Comparison of ENCODE assay signal across 22 mouse cellular contexts in the genomic region with DNA sequence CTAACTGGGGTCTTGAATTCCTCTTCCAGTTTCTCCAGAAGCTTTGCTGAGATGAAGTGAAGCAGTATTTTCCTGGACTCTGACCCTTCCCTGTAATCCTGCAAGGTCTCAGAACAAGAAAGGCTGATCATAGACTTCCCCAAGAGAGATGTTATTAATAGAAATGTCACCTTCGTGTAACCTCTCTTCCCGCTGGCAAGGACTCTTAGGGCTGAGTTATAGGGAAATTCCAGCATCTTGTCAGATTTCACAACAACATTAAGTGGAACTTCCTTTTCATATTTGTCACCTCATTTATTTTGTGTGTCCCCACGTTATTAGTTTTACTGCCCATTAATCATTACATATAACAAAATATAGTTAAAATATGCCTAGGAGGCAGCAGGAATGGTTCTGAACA.
A peak's percentile ranks its signal among the peaks of the same experiment; 100 is the strongest.
DNase-seq lines count a peak whose midpoint lies in the region; ATAC-seq and TF ChIP-seq lines count a peak whose summit lies in the region.
"Had no signal": no experiment of that assay in that cellular context is flagged by ENCODE, and none has a peak within 500 bp of the region (broad histone marks: within the 10 kb centered on the region; RNA-seq: fewer than 3 reads in every experiment).

No protein-coding gene starts in this region.

- 26% methylated on average over 3 of the region's 3 CpGs for WGBS in heart, embryonic 13.5 days
- WGBS in kidney, postnatal 0 days = 36% methylated on average over 3 of the region's 3 CpGs
- WGBS in lung, postnatal 0 days = 30% methylated on average over 3 of the region's 3 CpGs

- no peak overlapping the region for H3K9ac ChIP-seq in heart, embryonic 13.5 days
- H3K9ac ChIP-seq in kidney, postnatal 0 days (ENCODE audit: low read depth, low read length) = no peak overlapping the region
- no peak overlapping the region for H3K9ac ChIP-seq in lung, postnatal 0 days (replicated peaks; ENCODE audit: low read depth)
- H3K9ac ChIP-seq: hindbrain, embryonic 13.5 days; liver, embryonic 12.5 days; neural tube, embryonic 13.5 days had no signal

- no peaks in the 10 kb centered on the region for H3K9me3 ChIP-seq in heart, embryonic 13.5 days
- no peaks in the 10 kb centered on the region for H3K9me3 ChIP-seq in kidney, postnatal 0 days (replicated peaks; ENCODE audit: low read length)
- H3K9me3 ChIP-seq in lung, postnatal 0 days (ENCODE audit: low read length) = no peaks in the 10 kb centered on the region
- H3K9me3 ChIP-seq: embryonic facial prominence, embryonic 10.5 days; hindbrain, embryonic 13.5 days; liver, embryonic 12.5 days; midbrain, embryonic 10.5 days; neural tube, embryonic 13.5 days had no signal

- no peaks in the 10 kb centered on the region for H3K27me3 ChIP-seq in heart, embryonic 13.5 days (replicated peaks)
- H3K27me3 ChIP-seq in kidney, postnatal 0 days (ENCODE audit: insufficient read depth, low read length) = no peaks in the 10 kb centered on the region
- no peaks in the 10 kb centered on the region for H3K27me3 ChIP-seq in lung, postnatal 0 days (replicated peaks; ENCODE audit: insufficient read depth, low read length)
- H3K27me3 ChIP-seq: hindbrain, embryonic 13.5 days; liver, embryonic 12.5 days; neural tube, embryonic 13.5 days had no signal

- no peak overlapping the region for H3K4me2 ChIP-seq in heart, embryonic 13.5 days
- H3K4me2 ChIP-seq in kidney, postnatal 0 days (ENCODE audit: low read length) = no peak overlapping the region
- no peak overlapping the region for H3K4me2 ChIP-seq in lung, postnatal 0 days (replicated peaks; ENCODE audit: low read depth, low read length)
- H3K4me2 ChIP-seq: hindbrain, embryonic 13.5 days; liver, embryonic 12.5 days; neural tube, embryonic 13.5 days had no signal

- TF ChIP-seq CTCF in kidney, postnatal 0 days (IDR thresholded peaks at IDR 0.05; ENCODE audit: low read depth) = no peak
- TF ChIP-seq CTCF in lung, postnatal 0 days (IDR thresholded peaks at IDR 0.05) = no peak

- H3K36me3 ChIP-seq in heart, embryonic 13.5 days = no peaks in the 10 kb centered on the region
- no peaks in the 10 kb centered on the region for H3K36me3 ChIP-seq in kidney, postnatal 0 days (ENCODE audit: insufficient read depth, low read length)
- H3K36me3 ChIP-seq in lung, postnatal 0 days (ENCODE audit: insufficient read depth, low read length) = no peaks in the 10 kb centered on the region
- H3K36me3 ChIP-seq: embryonic facial prominence, embryonic 10.5 days; hindbrain, embryonic 13.5 days; liver, embryonic 12.5 days; midbrain, embryonic 10.5 days; neural tube, embryonic 13.5 days had no signal

- TF ChIP-seq EP300 in lung, postnatal 0 days (IDR thresholded peaks at IDR 0.05) = peak; percentile 46; the same call in 1 of the 2 replicates

- ATAC-seq in heart, embryonic 13.5 days (ENCODE audit: extremely low read depth, insufficient number of reproducible peaks, low FRiP score, low TSS enrichment) = no peak
- ATAC-seq in kidney, postnatal 0 days (replicated peaks; ENCODE audit: low FRiP score, low read depth) = no peak
- ATAC-seq in lung, postnatal 0 days = no peak
- ATAC-seq: forebrain, embryonic 16.5 days; liver, embryonic 12.5 days; midbrain, embryonic 16.5 days had no signal

- peaks cover 16% of the 10 kb centered on the region for H3K4me1 ChIP-seq in heart, embryonic 13.5 days
- no peaks in the 10 kb centered on the region for H3K4me1 ChIP-seq in kidney, postnatal 0 days (replicated peaks; ENCODE audit: insufficient read depth, low read length)
- H3K4me1 ChIP-seq in lung, postnatal 0 days (ENCODE audit: insufficient read depth, low read depth, low read length) = peaks cover 3% of the 10 kb centered on the region; the same call in 1 of the 2 replicates
- H3K4me1 ChIP-seq: liver, embryonic 12.5 days had no signal

- intact Hi-C loops in heart, postnatal 14 days (cut with DNase I) = no loop called here

- H3K4me3 ChIP-seq in heart, embryonic 13.5 days = no peak overlapping the region
- H3K4me3 ChIP-seq in kidney, postnatal 0 days (replicated peaks; ENCODE audit: low read depth, low read length) = no peak overlapping the region
- no peak overlapping the region for H3K4me3 ChIP-seq in lung, postnatal 0 days (ENCODE audit: low read depth, low read length)
- H3K4me3 ChIP-seq: embryonic facial prominence, embryonic 10.5 days; hindbrain, embryonic 13.5 days; liver, embryonic 12.5 days; midbrain, embryonic 10.5 days; myocyte; neural tube, embryonic 13.5 days had no signal

- peak overlapping the region; percentile 48 for H3K27ac ChIP-seq in heart, embryonic 13.5 days (replicated peaks)
- H3K27ac ChIP-seq in kidney, postnatal 0 days = no peak overlapping the region
- H3K27ac ChIP-seq in lung, postnatal 0 days (ENCODE audit: low read length) = no peak overlapping the region
- H3K27ac ChIP-seq: embryonic facial prominence, embryonic 10.5 days; hindbrain, embryonic 13.5 days; liver, embryonic 12.5 days; macrophage; midbrain, embryonic 10.5 days; neural tube, embryonic 13.5 days had no signal

- no peak for DNase-seq in heart, postnatal 14 days
- peak; percentile 68 for DNase-seq in kidney, postnatal 0 days (ENCODE audit: low spot score)
- no peak for DNase-seq in kidney, postnatal 25 days
- peak; percentile 50 for DNase-seq in lung, postnatal 0 days (ENCODE audit: low spot score)
- DNase-seq in lung, postnatal 4 days = no peak
- no peak for DNase-seq in left cerebral cortex, adult 9 months (ENCODE audit: low spot score in 2 of 2)
- DNase-seq: cerebellum, adult 11-12 months; cerebellum, postnatal 10 days; gastrocnemius, postnatal 14 days; heart, adult 11 months; kidney, adult 18-20 months; retina, postnatal 1 day had no signal

Comparison
In these comparisons a context has a peak if more than half of its experiments do, and no peak if none do; other contexts are left out.
1. DNase-seq: peak in kidney, postnatal 0 days (single experiment) and lung, postnatal 0 days (single experiment); none in heart, postnatal 14 days (0 of 2), kidney, postnatal 25 days (0 of 2), lung, postnatal 4 days (0 of 2) and left cerebral cortex, adult 9 months (0 of 2).